Mouse (Mus musculus) intestine, embryonic 15.5 days (tissue): ENCODE data around the gene Trmt112. TPM values are rescaled to one million over a fixed set of nuclear protein-coding genes. Genes with fewer than 3 reads are reported as not detected.

ENCODE experiments used
- ATAC-seq: fragments of 200-750 bp; cut with Nextera tagmentation; 2 replicates; pipeline ENCODE4 v1.8.0; 2017; ENCODE audit warnings: moderate TSS enrichment, moderate library complexity
- H3K27ac ChIP-seq: fragments of 300-500 bp; sonication (generic); 2 replicates; pipeline ENCODE4 v1.5.1; 2015; ENCODE audit warnings: mild to moderate bottlenecking, inconsistent platforms
- H3K27me3 ChIP-seq: fragments of 300-500 bp; sonication (generic); replicated peaks from 2 replicates; pipeline ENCODE4 v1.6.1; 2015; ENCODE audit warnings: inconsistent platforms
- H3K36me3 ChIP-seq: fragments of 300-500 bp; sonication (generic); 2 replicates; pipeline ENCODE4 v1.6.1; 2015; ENCODE audit warnings: inconsistent platforms
- H3K4me1 ChIP-seq: fragments of 300-500 bp; sonication (generic); replicated peaks from 2 replicates; pipeline ENCODE4 v1.6.1; 2015; ENCODE audit warnings: inconsistent platforms
- H3K4me2 ChIP-seq: fragments of 300-500 bp; sonication (generic); replicated peaks from 2 replicates; pipeline ENCODE4 v1.6.1; 2015; ENCODE audit warnings: mild to moderate bottlenecking, inconsistent platforms
- H3K4me3 ChIP-seq: fragments of 300-500 bp; sonication (generic); replicated peaks from 2 replicates; pipeline ENCODE4 v1.5.1; 2015; ENCODE audit warnings: inconsistent platforms
- H3K9ac ChIP-seq: fragments of 300-500 bp; sonication (generic); 2 replicates; pipeline ENCODE4 v1.6.1; 2015; ENCODE audit warnings: inconsistent platforms
- H3K9me3 ChIP-seq: fragments of 300-500 bp; sonication (generic); 2 replicates; pipeline ENCODE4 v1.6.1; 2016; ENCODE audit warnings: inconsistent platforms
- WGBS: fragments of 180-500 bp; shearing (Covaris S2); methylation state at CpG from one replicate; pipeline ENCODE4 v1.1.7; 2015; 5-methylcytosine and 5-hydroxymethylcytosine counted together
- polyA plus RNA-seq: library from polyadenylated mRNA; unstranded; fragments of >200 nt; fragmentation: Nextera tagmentation; extraction: Ambion mirVana; gene quantifications from 2 replicates; pipeline ENCODE4 v1.2.1, GENCODE M21; 2015

The Trmt112 gene
- polyA plus RNA-seq, 1 experiment from 2014 or later: 124 TPM

DNA sequence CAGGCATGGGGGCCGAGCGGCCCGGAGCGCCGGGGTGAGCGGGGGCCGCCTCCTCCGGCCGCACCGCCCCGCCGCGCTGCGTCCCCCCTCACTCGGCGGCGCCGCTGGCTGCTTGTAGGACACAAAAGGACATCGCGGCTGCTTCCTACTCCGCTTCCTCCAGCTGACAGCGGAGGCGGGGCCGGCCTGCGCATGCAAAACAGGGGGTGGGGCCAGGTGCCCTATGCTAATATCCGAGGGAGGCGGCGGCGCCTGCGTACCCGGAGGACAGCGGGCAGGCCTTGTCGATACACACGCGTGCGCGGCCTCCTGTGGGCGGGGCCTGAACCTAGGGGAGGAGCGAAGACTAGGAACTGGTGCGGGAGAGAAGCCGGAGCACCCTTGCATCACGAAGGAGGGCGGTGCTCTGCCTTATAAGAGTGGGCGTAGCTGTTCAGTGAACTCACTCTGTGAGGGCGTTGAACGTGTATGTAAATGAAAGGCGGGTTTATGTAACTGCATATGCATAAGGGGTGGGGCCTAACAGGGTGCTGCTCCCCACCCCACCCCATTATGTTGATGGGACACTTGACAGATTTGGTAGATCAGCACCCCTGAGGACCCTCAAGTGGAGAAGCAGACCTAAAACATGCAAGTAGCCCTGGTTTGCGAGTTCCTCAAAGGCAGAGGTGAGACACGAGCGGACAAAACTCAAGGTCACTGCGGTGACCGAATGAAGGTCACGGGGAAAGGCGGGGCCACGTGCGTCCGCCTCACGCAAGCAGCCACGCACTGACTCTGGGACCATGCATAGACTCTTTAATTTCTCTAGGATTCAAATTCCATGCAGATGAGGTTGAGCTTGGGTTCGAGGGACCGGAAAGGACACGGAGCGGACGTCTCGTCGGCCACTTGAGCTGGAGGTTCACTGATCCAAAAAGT, 12.4 kb downstream of the Trmt112 start, which contains the start of gene Esrra:
Gene Esrra, minus strand, starts transcription at position 167 of the 921 bp plus-strand sequence.
- peak within 1 kb of the TSS; percentile 73 for H3K4me2 ChIP-seq
- H3K9ac ChIP-seq: peak within 1 kb of the TSS; percentile 90
- H3K27me3 ChIP-seq: peaks cover 33% of the 10 kb centered on the region
- no peaks in the 10 kb centered on the region for H3K36me3 ChIP-seq
- ATAC-seq: peak; percentile 92
- WGBS: under 1% methylated on average over 65 of the region's 66 CpGs
- H3K4me3 ChIP-seq: peak within 1 kb of the TSS; percentile 87
- H3K9me3 ChIP-seq: no peaks in the 10 kb centered on the region
- peaks cover 35% of the 10 kb centered on the region for H3K4me1 ChIP-seq
- peak within 1 kb of the TSS; percentile 95 for H3K27ac ChIP-seq

- Histone ChIP-seq H3K36me3 (no peaks in the 10 kb centered on the region), H3K4me2 (no peak overlapping the region), H3K27me3 (peaks cover 45% of the 10 kb centered on the region), H3K4me1 (peaks cover 35% of the 10 kb centered on the region), H3K4me3 (0 out of 2 replicates have a peak overlapping the region, but pooled peaks have one; percentile 87), H3K9ac (no peak overlapping the region), H3K9me3 (no peaks in the 10 kb centered on the region), H3K27ac (no peak overlapping the region)
- no peak for ATAC-seq
- 63% methylated on average over 6 of the region's 6 CpGs for WGBS
These were observed 13.6 kb downstream of the Trmt112 start for GRCm38 (mm10) chr19:6922901-6923735.

- Histone ChIP-seq H3K27me3 (peaks cover 52% of the 10 kb centered on the region), H3K36me3 (no peaks in the 10 kb centered on the region), H3K4me3 (peak overlapping the region; percentile 18), H3K9ac (peak overlapping the region; percentile 6; the same call in 1 of the 2 replicates), H3K4me1 (peaks cover 32% of the 10 kb centered on the region), H3K27ac (no peak overlapping the region), H3K9me3 (no peaks in the 10 kb centered on the region), H3K4me2 (peak overlapping the region; percentile 48)
- 3% methylated on average over 39 of the region's 39 CpGs for WGBS
- no peak for ATAC-seq
These were observed 15.2 kb downstream of the Trmt112 start for GRCm38 (mm10) chr19:6924461-6925306.

DNA sequence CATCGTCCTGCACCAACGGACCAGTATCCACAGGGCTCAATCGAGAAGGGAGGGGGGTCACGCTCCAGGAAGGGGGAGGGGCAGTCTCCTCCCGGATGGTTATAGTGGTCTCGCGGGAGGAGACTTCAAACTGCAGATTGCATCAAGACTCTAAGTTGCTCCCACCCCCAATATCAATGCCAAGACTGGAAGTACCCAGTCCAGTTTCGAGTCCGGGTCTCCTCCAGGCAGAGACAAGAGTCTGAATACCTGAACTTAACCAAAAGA, 15.7 kb downstream of the Trmt112 start, which contains the start of gene Catsperz:
Gene Catsperz, minus strand, starts transcription at position 74 of the 267 bp plus-strand sequence.
- Histone ChIP-seq H3K9me3 (no peaks in the 10 kb centered on the region), H3K27ac (no peak within 1 kb of the TSS), H3K4me3 (peak within 1 kb of the TSS; percentile 18), H3K4me1 (peaks cover 26% of the 10 kb centered on the region), H3K4me2 (peak within 1 kb of the TSS; percentile 48), H3K36me3 (no peaks in the 10 kb centered on the region), H3K9ac (peak within 1 kb of the TSS; percentile 6; the same call in 1 of the 2 replicates), H3K27me3 (peaks cover 56% of the 10 kb centered on the region)
- no peak for ATAC-seq
- 3% methylated on average over 9 of the region's 9 CpGs for WGBS

GRCm38 (mm10) chr19:6925611-6926329, 16.3 kb downstream of the Trmt112 start:
- Histone ChIP-seq H3K27me3 (peaks cover 59% of the 10 kb centered on the region), H3K9me3 (no peaks in the 10 kb centered on the region), H3K36me3 (no peaks in the 10 kb centered on the region), H3K4me3 (0 out of 2 replicates have a peak overlapping the region, but pooled peaks have one; percentile 7), H3K27ac (no peak overlapping the region), H3K4me2 (peak overlapping the region; percentile 48), H3K4me1 (peaks cover 21% of the 10 kb centered on the region), H3K9ac (0 out of 2 replicates have a peak overlapping the region, but pooled peaks have one; percentile 1)
- WGBS: 20% methylated on average over 40 of the region's 40 CpGs
- ATAC-seq: no peak

DNA sequence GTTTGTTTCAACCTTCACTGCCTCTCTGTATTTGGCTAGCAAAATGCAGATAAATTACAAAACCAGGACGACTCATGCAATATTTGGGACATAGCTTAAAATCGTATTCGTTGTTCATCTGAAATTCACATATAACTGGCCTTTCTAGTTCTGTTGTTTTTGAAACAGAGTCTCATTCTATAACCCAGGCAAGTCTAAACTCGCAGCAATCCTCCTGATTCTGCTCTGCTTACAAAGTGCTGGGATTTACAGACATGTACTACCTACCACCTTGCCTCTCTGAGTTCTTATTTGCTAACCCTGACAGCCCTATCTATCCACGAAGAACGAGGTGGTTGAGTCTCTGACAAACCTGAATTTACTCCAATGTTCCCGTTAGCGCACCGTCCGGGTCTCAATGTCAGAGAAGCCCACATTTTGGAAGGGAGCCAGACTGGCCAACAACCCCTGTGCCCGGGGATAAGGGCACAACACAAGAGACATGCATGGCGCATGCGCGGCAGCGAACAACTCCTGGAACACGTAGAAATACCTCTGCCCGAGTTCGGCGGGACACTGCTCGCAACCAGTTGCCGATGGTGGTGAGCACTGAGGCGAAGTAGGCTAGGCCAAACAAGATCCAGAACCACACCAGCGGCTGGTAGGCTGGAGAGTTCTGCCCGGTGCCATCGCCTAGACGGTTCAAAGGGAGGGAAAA, 17.2 kb downstream of the Trmt112 start:
- Histone ChIP-seq H3K4me2 (peak overlapping the region; percentile 18), H3K36me3 (no peaks in the 10 kb centered on the region), H3K9me3 (no peaks in the 10 kb centered on the region), H3K4me3 (0 out of 2 replicates have a peak overlapping the region, but pooled peaks have one; percentile 5), H3K27ac (no peak overlapping the region), H3K4me1 (peaks cover 20% of the 10 kb centered on the region), H3K27me3 (peaks cover 66% of the 10 kb centered on the region), H3K9ac (0 out of 2 replicates have a peak overlapping the region, but pooled peaks have one; percentile 0)
- ATAC-seq: no peak
- 15% methylated on average over 26 of the region's 26 CpGs for whole genome bisulfite sequencing

- H3K36me3 ChIP-seq: no peaks in the 10 kb centered on the region
- ATAC-seq: no peak
- no peak overlapping the region for H3K4me2 ChIP-seq
- H3K9me3 ChIP-seq: no peaks in the 10 kb centered on the region
- H3K27ac ChIP-seq: no peak overlapping the region
- peaks cover 16% of the 10 kb centered on the region for H3K4me1 ChIP-seq
- no peak overlapping the region for H3K4me3 ChIP-seq
- H3K9ac ChIP-seq: no peak overlapping the region
- peaks cover 77% of the 10 kb centered on the region for H3K27me3 ChIP-seq
- 15% methylated on average over 9 of the region's 9 CpGs for whole genome bisulfite sequencing
These were observed 18.6 kb downstream of the Trmt112 start for GRCm38 (mm10) chr19:6928080-6928479.

DNA sequence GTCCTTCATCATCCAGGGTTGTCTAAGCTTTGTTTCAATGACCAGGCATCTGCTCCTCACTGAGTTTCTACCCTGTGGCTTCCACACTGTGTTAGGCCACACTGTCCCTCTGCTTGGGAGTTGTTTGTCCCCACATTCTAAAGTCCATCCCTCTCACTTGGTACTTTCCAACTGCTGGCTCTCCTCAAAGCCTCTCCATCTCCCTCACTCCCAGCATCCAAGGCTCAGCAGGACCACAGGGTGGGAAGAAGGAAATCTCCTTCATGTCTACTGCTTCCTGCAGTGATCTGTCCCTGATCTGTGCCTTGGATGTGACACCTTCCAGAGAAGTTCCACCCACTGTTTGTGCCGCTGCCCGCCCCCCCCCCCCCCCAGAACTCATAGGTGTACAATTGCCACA, 21.5 kb downstream of the Trmt112 start:
- H3K4me3 ChIP-seq: no peak overlapping the region
- no peaks in the 10 kb centered on the region for H3K36me3 ChIP-seq
- H3K27me3 ChIP-seq: peaks cover 83% of the 10 kb centered on the region
- 0% methylated on average over 2 of the region's 2 CpGs for WGBS
- no peak for ATAC-seq
- H3K9ac ChIP-seq: no peak overlapping the region
- no peak overlapping the region for H3K4me2 ChIP-seq
- peaks cover 19% of the 10 kb centered on the region for H3K4me1 ChIP-seq
- H3K9me3 ChIP-seq: no peaks in the 10 kb centered on the region
- H3K27ac ChIP-seq: no peak overlapping the region

- Histone ChIP-seq H3K9me3 (no peaks in the 10 kb centered on the region), H3K27me3 (peaks cover 76% of the 10 kb centered on the region), H3K4me2 (no peak overlapping the region), H3K36me3 (no peaks in the 10 kb centered on the region), H3K4me1 (peaks cover 14% of the 10 kb centered on the region), H3K27ac (no peak overlapping the region), H3K9ac (no peak overlapping the region), H3K4me3 (no peak overlapping the region)
- ATAC-seq: no peak
- WGBS: 45% methylated on average over 1 of the region's 1 CpGs
These were observed 22.5 kb downstream of the Trmt112 start for GRCm38 (mm10) chr19:6932018-6932417.

- no peaks in the 10 kb centered on the region for H3K36me3 ChIP-seq
- H3K27ac ChIP-seq: no peak overlapping the region
- H3K4me1 ChIP-seq: peaks cover 14% of the 10 kb centered on the region
- H3K4me3 ChIP-seq: 0 out of 2 replicates have a peak overlapping the region, but pooled peaks have one; percentile 41
- WGBS: 26% methylated on average over 4 of the region's 4 CpGs
- no peaks in the 10 kb centered on the region for H3K9me3 ChIP-seq
- peaks cover 65% of the 10 kb centered on the region for H3K27me3 ChIP-seq
- no peak overlapping the region; the same call in 1 of the 2 replicates for H3K4me2 ChIP-seq
- ATAC-seq: no peak
- H3K9ac ChIP-seq: no peak overlapping the region
These were observed 23.6 kb downstream of the Trmt112 start for GRCm38 (mm10) chr19:6933102-6933435.
